Mouse (Mus musculus): ENCODE measurements around the gene Vps8.

DNA sequence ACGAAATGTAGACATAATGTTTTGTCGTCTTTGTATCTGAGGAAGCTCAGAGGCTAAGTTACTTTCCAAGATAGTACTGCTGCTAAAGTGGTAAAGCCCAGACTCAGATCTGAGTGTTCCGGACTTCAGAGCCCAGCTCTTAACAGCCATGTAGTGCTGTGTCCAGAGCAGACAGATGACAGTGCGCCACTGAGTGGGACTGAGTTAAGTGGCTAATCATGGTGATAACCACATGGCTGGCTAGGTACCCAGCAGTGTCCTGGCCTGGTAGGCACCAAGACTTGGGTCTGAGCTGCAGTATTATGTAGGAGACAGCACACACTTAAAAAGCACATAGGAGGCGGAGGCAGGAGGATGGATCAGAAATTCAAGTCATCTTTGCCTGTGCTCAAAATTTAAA is 60.9 kb downstream of the Vps8 start:
- no peak for TF ChIP-seq EP300 (IDR thresholded peaks at IDR 0.05; ENCODE audit: low read depth)
- TF ChIP-seq CTCF (IDR thresholded peaks at IDR 0.05; ENCODE audit: low read depth): no peak
